In genomic region chr8:87822690-87823089, GRCm38 (mm10) we compare ENCODE assay signal across 10 mouse cellular contexts.
DNase-seq lines count a peak whose midpoint lies in the region; ATAC-seq lines count a peak whose summit lies in the region.
"Had no signal": no experiment of that assay in that cellular context is flagged by ENCODE, and none has a peak within 500 bp of the region (broad histone marks: within the 10 kb centered on the region; RNA-seq: fewer than 3 reads in every experiment).

No protein-coding gene starts in this region.

- H3K4me1 ChIP-seq in heart, embryonic 10.5 days: peaks cover 29% of the 10 kb centered on the region
- H3K4me1 ChIP-seq in lung, embryonic 16.5 days (replicated peaks; ENCODE audit: control insufficient read depth, insufficient read depth, low read length): peaks cover 19% of the 10 kb centered on the region
- peaks cover 28% of the 10 kb centered on the region for H3K4me1 ChIP-seq in limb, embryonic 11.5 days (ENCODE audit: control insufficient read depth, insufficient read depth, low read length)
- H3K4me1 ChIP-seq in stomach, embryonic 16.5 days (ENCODE audit: control insufficient read depth, insufficient read depth, low read length): peaks cover 28% of the 10 kb centered on the region

- peak overlapping the region; percentile 1; the same call in 1 of the 2 replicates for H3K4me2 ChIP-seq in lung, embryonic 16.5 days (ENCODE audit: low read depth, low read length)
- peak overlapping the region; percentile 30 for H3K4me2 ChIP-seq in limb, embryonic 11.5 days (ENCODE audit: low read depth, severe bottlenecking)
- H3K4me2 ChIP-seq in stomach, embryonic 16.5 days (ENCODE audit: low read depth, low read length): peak overlapping the region; percentile 29; the same call in 1 of the 2 replicates

- no peaks in the 10 kb centered on the region for H3K9me3 ChIP-seq in heart, embryonic 10.5 days
- H3K9me3 ChIP-seq in lung, embryonic 16.5 days (ENCODE audit: control insufficient read depth, low read length): no peaks in the 10 kb centered on the region
- no peaks in the 10 kb centered on the region; the same call in 1 of the 2 replicates for H3K9me3 ChIP-seq in limb, embryonic 11.5 days (ENCODE audit: control insufficient read depth, low read length)
- H3K9me3 ChIP-seq in stomach, embryonic 16.5 days (replicated peaks; ENCODE audit: control insufficient read depth, low read length): no peaks in the 10 kb centered on the region

- H3K27ac ChIP-seq in heart, embryonic 10.5 days: peak overlapping the region; percentile 42; the same call in 1 of the 2 replicates
- H3K27ac ChIP-seq in lung, embryonic 16.5 days (ENCODE audit: low read length): no peak overlapping the region
- H3K27ac ChIP-seq in limb, embryonic 11.5 days (replicated peaks; ENCODE audit: low read depth, low read length): peak overlapping the region; percentile 83
- no peak overlapping the region for H3K27ac ChIP-seq in stomach, embryonic 16.5 days (ENCODE audit: low read length)

- intact Hi-C loops in heart, postnatal 14 days (cut with DNase I): no loop called here

- 31% methylated on average over 12 of the region's 12 CpGs for WGBS in heart, embryonic 10.5 days
- 36% methylated on average over 12 of the region's 12 CpGs for WGBS in lung, embryonic 16.5 days
- WGBS in limb, embryonic 11.5 days: 2% methylated on average over 12 of the region's 12 CpGs
- WGBS in stomach, embryonic 16.5 days: 39% methylated on average over 12 of the region's 12 CpGs

- DNase-seq in heart, embryonic 10.5 days (ENCODE audit: low spot score): no peak
- no peak for DNase-seq in heart, postnatal 14 days
- no peak for DNase-seq in lung, adult 18-20 months
- DNase-seq in limb, embryonic 11.5 days (ENCODE audit: low spot score): peak; percentile 55
- DNase-seq in spleen, postnatal 36 days (ENCODE audit: low spot score in 2 of 2): no peak
- DNase-seq in testis, postnatal 14 days (ENCODE audit: low spot score): no peak
- DNase-seq: layer of hippocampus, adult 9-11 months; lung, postnatal 14 days had no signal

- peak overlapping the region; percentile 32; the same call in 1 of the 2 replicates for H3K9ac ChIP-seq in lung, embryonic 16.5 days (ENCODE audit: low read length)
- H3K9ac ChIP-seq in limb, embryonic 11.5 days (ENCODE audit: low read length): peak overlapping the region; percentile 45; the same call in 1 of the 2 replicates
- peak overlapping the region; percentile 54; the same call in 1 of the 2 replicates for H3K9ac ChIP-seq in stomach, embryonic 16.5 days (ENCODE audit: low read length)

- peak; percentile 37; the same call in 1 of the 2 replicates for ATAC-seq in lung, embryonic 16.5 days (ENCODE audit: low read depth)
- 0 out of 2 replicates have a peak, but pooled peaks have one; percentile 45 for ATAC-seq in limb, embryonic 11.5 days (ENCODE audit: insufficient number of reproducible peaks, low FRiP score, low TSS enrichment, low read depth)
- ATAC-seq in stomach, embryonic 16.5 days (ENCODE audit: insufficient read depth, low FRiP score): no peak

- H3K4me3 ChIP-seq in heart, embryonic 10.5 days: no peak overlapping the region
- H3K4me3 ChIP-seq in lung, embryonic 16.5 days (ENCODE audit: low read length): no peak overlapping the region
- H3K4me3 ChIP-seq in limb, embryonic 11.5 days (ENCODE audit: low read depth, low read length): no peak overlapping the region
- no peak overlapping the region for H3K4me3 ChIP-seq in stomach, embryonic 16.5 days (replicated peaks; ENCODE audit: low read length)

- H3K27me3 ChIP-seq in heart, embryonic 10.5 days (ENCODE audit: insufficient read depth, poor library complexity, severe bottlenecking): no peaks in the 10 kb centered on the region
- H3K27me3 ChIP-seq in lung, embryonic 16.5 days (ENCODE audit: control insufficient read depth, insufficient read depth, low read depth, low read length): no peaks in the 10 kb centered on the region
- no peaks in the 10 kb centered on the region for H3K27me3 ChIP-seq in limb, embryonic 11.5 days (ENCODE audit: control insufficient read depth, insufficient read depth, low read length)
- H3K27me3 ChIP-seq in stomach, embryonic 16.5 days (ENCODE audit: control insufficient read depth, insufficient read depth, low read length): no peaks in the 10 kb centered on the region

- no peaks in the 10 kb centered on the region for H3K36me3 ChIP-seq in heart, embryonic 10.5 days
- H3K36me3 ChIP-seq in lung, embryonic 16.5 days (ENCODE audit: control insufficient read depth, insufficient read depth, low read length): no peaks in the 10 kb centered on the region
- no peaks in the 10 kb centered on the region for H3K36me3 ChIP-seq in limb, embryonic 11.5 days (ENCODE audit: control insufficient read depth, insufficient read depth, low read length)
- no peaks in the 10 kb centered on the region for H3K36me3 ChIP-seq in stomach, embryonic 16.5 days (ENCODE audit: control insufficient read depth, insufficient read depth, low read length)

Comparison
In these comparisons a context has a peak if more than half of its experiments do, and no peak if none do; other contexts are left out.
1. H3K27ac ChIP-seq: peak in heart, embryonic 10.5 days (single experiment) and limb, embryonic 11.5 days (single experiment); none in lung, embryonic 16.5 days (single experiment) and stomach, embryonic 16.5 days (single experiment).
2. Peak in every context shown above with its lines, with median percentiles within 50 percentile points of each other: H3K4me2 ChIP-seq and H3K9ac ChIP-seq.